Mouse (Mus musculus): ENCODE measurements at regions not wholly inside any gene's neighbourhood (a gene's known extent, or its start where the extent isn't known, plus 50 kb on each side); places are given as distances from the start of the nearest gene placed in this dataset.

DNA sequence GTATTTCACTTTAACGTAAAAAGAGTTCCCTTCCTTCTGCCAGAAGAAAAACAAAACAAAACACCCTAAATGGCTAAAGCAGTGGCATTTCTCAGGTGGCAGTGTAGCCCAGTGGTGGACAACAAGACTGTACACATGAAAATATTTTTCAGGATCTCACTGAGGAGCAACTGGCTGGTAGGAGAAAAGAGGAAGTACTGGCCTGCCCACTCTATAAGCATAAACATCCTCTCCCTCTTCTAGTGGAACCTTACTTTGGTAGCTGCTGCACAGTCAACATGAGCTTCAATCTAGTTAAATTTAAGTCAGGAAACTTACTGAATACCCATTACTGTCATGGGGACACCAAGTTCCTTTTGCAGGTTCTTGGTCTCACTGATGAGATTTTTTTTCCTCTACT is 209.5 kb upstream of the Ednrb start:
- TF ChIP-seq CTCF (IDR thresholded peaks at IDR 0.05; ENCODE audit: low read depth, low read length) (no peak), POLR2A (IDR thresholded peaks at IDR 0.05; ENCODE audit: insufficient read depth, low read length) (no peak)
